Mouse (Mus musculus): ENCODE results near the gene Adamtsl4. TPM values are rescaled to one million over a fixed set of nuclear protein-coding genes. Genes with fewer than 3 reads are reported as not detected.

Adamtsl4 gene
- 1 to 10 TPM; 5.0 to 5.1 TPM for total RNA-seq (2021)

DNA sequence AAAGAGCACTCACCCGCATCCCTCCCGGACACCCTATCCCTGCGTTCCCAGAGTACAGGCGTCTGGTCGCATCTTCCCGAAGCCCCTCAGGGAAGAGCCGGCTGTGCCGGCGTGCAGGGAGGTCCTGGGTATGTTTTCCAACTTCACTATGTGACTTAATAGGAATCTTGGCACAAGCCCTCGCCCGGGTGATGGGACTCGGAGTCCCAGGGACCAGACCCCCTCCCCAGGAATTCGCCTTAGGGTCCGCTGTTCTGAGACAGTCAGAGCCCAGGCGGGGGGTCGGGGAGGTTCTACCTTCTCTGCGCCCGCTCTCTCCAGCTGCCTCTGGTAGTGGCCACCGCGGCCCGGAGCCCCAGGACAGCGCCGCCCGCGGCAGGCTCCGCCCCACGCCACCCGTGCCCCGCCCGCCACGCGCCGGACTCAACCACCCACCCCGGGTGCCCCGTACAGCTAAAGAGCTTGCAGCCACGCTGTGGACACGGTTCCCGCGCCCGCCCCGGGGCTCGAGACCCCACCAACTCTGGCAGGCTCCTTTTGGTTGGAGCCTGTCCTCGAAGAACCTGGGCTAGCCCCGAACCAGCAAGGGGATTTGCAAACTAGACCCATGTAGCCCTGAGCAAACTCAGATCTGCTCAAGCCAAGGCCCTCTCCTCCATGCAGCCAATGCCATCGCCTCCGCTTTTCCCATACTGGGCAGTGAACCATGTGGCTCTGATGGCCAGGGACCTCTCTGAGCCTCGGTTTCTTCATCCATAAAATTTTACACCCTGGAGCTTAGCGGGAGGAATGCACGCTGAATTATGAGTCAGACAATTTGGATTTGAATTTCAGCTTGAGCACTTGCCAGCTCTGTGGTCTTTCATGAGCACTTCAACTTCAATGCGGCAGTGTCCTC lies at the start of gene Adamtsl4:
Gene Adamtsl4 (minus strand): TSS at position 394 of the 898 bp plus-strand sequence.
- peak in 1 of 2 experiments; percentile 39 for DNase-seq

DNA sequence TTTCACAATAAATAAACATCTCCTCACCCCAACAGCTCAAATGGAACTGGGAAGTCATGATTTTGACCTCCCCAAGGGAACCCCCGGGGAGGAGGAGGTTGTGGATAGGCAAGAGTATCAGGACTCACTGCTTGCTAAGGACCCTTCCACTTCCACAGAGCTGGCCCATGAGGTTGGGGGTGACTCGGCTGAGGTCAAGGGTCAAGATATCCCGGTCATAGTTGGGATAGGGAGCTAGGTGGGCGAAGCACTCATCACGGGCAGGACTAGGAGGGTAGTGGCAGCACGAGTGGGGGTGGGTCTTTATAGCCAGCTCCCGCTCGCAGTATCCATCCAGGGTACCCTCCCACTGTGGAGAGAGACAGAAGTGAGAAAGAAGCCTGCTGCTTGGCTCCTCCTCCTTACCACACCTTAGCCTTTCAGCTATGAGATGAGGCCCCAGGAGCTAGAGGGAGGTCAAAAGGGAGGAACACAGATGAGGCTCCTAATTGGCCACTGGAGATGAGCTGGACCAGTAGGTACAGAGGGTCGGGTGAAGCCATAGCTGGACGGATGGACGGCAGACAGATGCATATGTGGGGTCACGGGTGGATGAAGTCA lies 47.5 kb upstream of the Adamtsl4 start:
- DNase-seq = no peak

DNA sequence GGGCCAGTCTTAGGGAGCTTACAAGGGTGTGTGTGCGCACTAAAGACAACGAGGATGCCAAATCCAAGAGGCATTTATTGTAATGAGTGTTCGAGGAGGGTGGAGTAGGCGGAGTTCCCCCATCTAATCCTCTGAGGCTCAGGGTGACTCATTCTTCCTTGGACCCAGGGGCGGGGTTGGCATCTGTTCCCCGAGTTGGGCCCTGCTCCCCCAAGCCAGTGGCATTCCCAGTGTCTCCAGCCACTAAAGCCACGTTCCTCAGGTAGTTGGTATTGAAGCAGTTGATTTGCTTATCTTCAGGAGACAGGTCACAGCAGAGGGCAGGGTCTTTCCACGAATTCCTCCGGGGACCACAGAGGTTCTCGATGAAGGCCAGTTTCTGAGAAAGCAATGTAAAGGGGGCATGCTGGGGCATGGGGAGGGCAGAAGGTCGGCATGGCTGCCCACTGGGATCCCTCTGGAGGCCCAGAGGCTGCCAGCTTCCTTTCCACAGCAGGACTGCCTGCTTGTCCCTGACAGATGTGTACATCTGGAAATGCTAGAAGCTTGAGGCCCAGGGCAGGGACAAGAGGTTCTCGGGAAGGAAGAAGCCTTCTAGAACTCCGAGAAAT lies 46.5 kb upstream of the Adamtsl4 start:
- DNase-seq = no peak

DNA sequence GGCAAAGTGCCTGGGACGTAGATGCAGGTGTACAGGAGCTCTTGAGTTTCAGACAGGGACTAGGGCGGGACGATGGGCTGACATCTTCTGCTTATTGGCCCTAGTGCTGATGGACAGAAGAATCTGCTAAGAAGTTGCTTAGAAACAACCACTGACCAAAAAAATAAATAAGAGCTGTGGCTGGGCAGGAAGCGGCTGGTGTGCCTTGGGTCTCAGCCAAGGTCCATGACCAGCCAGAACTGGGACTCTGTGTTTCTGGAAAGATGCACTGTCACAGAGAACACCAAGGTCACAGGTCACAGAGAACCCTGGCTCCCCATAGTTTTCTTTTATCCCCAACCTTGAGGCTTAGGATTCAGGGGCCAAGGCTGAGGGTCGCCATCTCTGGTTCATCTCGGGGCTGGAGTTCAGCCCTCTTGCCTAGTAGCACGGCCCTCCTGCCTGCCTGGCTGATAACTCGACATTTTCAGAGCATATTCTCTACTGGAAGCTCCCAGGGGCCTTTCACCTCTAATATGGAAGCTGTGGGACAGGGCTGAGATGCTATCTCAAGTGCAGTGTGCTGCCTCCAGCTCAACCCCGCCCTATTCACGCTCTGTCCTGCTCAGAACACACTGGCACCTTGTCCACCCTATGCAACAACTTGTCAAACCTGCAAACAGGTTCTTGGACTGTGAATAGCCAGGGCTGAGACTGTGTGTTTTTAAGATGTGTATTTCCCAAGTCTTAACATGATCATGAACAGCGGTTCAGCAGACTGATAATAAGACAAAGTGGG lies 45.2 kb upstream of the Adamtsl4 start:
- DNase-seq = no peak

DNA sequence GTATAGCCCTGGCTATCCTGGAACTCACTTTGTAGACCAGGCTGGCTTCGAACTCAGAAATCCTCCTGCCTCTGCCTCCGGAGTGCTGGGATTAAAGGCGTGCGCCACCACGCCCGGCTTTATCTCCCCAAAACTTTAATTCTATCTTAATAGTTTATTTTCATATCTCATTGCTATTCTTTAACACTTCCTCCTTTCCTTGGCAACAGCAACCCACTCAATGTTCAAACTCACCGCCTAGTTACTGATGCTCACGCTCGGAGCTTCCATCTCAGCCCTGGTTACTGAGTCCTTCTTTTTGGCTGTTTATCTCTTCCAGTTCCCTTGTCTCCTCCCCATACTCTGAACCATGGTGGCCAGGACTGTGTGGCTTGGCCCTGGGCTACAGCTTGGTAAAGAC lies 44.6 kb upstream of the Adamtsl4 start:
- DNase-seq = no peak

DNA sequence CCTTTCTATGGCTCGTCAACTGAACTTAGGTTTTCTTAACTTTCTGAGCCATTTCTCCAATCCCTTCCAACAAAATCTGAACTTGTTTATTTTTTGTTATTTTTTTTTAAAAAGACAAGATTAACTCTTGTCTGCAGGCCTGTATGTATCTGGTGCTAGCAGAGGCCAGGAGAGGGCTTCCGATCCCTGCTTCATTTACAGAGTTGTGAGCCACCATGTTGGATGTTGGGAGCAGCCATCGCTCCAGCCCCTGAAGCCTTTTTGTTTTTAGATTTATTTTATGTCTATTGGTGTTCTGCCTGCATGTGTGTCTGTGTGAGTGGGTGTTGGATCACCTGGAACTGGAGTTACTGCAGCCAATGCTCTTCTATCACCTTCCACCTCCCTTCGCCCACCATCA lies 44.1 kb upstream of the Adamtsl4 start:
- no peak for DNase-seq

DNA sequence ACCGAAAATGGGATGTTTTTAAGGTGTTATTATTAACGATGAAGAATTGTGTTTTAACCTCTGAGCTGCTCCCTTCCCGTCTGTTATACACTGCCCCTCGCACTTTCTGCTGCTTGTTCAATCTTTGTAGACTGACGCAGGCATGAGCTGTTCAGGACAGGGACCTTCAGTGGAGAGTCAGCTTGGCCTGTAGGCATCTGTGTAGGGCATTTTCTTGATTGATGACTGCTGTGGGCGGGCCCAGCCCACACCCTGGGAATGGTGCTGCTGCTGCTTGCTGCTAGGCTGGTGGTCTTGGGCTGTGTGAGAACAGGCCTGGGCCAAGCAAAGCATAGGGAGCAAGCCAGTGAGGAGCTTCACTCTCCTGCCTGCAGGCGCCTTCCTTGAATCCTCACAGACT lies 42.7 kb upstream of the Adamtsl4 start:
- DNase-seq = no peak

DNA sequence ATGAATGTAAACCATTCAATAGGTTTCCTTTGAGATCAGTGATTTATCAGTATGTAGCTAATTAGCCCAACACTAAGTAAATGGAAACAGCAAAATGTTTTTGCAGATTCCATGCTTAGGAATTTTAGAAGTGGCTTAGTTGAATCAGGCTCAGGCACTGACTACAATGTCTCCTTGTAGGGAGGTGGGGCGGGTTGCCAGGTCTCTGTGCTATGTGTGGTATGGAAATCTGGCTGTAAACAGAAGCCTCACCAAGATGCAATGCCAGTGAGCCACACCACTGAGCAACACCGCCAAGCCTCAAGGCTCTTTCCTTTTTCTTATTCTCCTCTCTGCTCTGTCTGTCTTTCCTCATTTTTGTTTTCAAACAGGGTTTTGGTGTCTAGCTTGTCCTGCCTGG lies 41.2 kb upstream of the Adamtsl4 start:
- DNase-seq = no peak

DNA sequence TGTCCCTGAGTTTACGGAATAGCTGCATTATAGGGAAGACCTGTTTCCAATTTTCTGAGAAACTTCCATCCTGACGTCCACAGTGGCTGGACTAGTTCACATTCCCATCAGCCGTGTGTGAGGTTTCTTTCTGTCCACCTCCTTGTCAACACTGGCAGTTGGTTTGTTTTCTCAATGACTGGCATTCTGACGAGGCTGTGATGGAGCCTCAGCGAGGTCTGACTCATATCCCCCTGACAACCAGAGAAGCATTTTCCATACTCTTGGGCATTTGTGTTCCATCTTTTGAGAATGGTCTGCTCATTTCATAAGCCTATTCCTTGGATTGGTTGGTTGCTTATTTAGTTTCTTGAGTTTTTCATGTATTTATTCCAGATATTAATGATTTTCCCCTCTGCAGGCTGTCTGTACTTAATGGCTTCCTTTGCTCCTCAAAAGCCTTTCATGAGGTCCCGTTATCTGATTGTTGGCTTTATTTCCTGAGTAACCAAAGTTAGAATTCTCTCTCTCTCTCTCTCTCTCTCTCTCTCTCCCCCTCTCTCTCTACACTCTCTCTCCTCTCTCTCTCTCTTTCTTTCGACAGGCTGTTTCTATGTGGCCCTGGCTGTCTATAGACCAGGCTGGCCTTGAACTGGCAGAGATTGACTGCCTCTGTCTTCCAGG lies 39.1 kb upstream of the Adamtsl4 start:
- no peak for DNase-seq

DNA sequence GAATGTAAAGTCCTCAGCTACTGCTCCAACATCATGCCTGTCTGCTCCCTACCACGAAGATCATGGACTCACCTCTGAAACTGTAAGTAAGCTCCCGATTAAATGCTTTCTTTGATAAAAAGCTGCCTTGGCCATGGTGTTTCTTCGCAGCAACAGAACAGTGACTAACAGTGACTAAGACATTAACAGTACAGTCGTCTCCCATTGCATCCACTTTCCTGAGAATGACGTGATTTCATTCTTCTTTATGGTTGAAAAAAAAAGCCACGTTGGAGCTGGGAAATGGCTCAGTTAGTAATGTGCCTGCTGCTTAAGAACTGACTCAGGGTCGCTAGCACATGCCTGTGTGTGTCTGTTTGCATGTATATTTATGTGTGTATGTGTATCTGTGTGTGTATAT lies 38.1 kb upstream of the Adamtsl4 start:
- DNase-seq = no peak

DNA sequence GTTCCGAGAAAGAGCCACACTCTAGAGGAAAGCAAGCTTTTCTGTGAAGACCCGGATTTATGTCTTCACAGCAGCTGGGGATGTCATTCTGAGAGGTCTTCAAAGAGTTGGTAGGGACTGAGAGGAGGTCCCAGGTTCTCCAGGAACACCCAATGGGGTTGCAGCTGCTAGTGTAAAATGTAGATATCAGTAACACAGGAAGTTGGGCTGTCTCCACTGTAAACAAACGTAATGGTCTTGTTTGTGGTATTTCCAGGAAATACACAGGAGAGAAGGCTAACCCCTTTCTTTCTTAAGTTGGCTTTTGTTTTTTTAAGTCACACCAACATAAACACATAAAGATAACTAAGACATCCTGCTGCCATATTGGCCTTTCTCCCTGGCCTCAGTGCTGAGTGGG lies 34.7 kb upstream of the Adamtsl4 start:
- no peak for DNase-seq

DNA sequence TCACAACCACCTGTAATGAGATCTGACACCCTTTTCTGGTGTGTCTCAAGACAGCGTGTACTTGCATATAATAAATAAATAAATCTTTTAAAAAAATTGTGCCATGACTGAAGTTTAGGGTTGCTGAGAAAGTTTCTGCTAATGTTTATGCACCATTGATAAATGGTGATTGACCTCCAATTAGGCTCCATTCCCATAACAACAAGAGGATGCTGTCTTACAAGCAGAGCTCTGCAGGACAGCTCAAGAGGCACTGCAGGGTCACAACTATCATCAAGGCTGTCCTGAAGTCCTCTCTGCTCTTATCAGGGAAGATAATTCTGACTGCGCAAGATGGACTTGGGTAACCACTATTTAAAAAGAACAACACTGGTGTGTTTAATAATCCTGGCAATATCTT lies 30.4 kb upstream of the Adamtsl4 start:
- no peak for DNase-seq

DNA sequence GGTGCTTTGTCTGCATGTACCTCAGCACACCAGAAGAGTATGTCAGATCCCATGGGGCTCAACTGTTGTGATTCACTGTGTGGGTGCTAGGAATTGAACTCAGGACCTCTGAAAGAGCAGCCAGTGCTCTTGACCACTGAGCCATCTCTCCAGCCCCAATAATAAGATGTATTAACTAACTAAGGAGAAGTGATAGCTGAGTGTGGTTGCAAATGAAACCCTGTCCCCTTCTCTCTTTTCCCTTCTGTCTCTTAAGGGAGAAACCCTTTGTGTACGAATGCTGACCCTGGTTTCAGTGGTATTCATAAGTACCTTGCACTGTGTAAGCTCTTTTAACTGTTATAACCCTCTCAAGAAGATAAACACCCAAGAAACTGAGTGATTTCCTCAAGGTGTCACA lies 28.4 kb upstream of the Adamtsl4 start:
- no peak for DNase-seq

DNA sequence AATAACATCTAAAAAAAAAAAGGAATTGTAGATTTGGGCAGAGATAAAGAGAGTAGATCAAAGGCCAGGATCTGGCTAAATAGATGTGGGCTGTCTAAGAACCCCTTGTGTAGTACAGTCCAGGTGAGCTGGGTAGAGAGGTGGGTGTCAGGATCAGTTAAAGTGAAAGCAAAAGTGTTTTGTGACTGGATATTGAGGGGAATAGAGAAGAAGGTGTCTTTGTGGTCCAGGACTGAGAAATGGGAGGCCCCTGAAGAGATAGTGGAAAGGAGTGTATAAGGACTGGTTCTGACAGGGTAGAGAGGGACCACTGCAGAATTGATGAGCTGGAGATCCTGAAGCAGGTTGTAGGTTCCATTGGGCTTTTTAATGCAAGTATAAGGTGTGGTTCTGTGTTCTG lies 22.2 kb upstream of the Adamtsl4 start:
- no peak for DNase-seq

DNA sequence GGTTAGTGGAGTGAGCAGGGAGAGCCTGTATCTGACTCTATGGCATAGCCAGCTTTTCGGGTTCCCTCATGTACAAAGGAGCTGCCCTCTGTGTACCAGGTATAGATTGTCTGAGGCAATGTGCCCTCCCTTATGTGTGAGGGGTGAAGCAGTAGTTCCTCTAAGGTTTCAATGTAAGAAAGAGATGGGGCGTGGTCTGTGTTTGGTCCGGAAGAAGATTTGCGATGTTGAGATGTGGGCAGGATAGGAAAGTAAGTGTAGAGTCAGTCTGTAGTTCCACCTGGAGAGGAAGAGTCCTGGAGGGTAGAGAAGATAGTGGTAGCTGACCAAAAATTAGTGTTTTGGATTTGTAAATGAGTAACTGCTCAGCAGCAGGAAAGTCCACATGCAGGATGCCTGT lies 21.3 kb upstream of the Adamtsl4 start:
- no peak for DNase-seq

DNA sequence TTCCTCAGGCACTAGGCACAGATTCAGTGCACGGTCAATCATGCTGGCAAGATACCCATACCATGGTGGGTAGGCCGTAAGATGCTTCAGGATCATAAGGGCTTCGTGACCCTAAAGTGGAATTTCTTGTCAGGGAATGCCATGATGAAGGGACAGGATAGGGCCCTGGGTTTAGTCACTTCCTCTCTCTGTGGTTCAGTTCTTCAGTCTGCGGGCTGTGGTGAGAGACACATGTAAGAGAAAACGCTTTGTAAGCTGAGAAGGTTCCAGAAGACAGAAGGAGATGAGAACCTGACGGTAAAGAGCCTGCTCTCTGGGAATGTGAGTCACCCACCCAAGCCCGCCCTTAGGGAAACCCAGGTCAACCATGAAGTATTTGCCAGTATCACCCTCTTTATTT lies 19.8 kb upstream of the Adamtsl4 start:
- DNase-seq = no peak

DNA sequence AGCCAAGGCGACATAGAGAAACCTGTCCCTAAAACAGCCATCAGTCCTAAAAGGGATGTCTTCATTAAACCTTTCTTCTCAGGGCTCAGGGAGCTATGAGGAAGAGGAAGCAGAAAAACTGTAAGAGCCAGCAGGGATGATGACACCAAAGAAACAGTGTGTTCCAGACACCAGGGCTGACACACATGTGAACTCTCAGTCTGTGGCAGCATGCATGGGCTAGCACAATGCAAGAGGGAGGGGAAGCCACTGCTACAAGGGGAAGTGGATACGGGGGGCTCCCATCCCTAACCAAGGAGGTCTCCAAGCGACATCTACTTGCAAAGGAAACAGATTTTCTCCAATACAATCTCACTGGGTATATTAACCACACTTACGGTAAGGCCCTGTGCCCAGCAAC lies 18.6 kb upstream of the Adamtsl4 start:
- DNase-seq = no peak

DNA sequence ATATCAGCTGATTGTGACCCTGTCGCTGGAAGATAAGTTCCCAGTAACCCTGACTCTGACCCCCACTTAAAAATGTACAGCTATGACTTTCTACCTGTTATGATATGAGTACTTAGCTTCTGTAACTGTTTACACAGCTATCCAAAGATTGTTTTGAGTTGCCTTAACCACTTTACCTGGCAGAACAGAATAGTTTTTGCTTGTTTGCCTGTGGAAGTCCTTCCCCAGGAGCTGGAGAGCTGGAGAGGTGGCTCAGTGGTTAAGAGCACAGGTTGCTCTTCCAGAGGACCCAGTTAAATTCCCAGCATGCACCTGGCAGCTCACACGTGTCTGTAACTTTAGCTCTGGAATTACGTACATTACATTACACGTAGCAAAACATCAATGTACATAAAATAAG lies 16.9 kb upstream of the Adamtsl4 start:
- no peak for DNase-seq

DNA sequence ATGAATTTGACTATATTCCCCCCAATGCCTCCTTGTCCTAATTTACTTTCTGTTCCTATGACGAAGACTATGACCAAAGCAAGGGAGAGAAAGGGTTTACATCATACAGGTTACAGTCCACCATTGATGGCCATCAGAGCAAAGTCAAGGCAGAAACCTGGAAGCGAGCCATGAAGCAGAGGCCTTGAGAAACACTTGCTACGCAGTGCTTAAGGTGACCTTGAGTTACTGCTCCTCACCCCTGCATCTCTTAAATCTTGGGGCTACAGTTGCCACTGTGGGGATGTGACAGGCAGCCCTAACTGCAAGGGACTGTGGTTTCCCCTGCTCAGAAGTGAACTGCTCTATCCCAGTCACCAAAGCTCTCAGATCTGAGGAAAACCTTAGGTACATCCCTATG lies 15.6 kb upstream of the Adamtsl4 start:
- no peak for DNase-seq

DNA sequence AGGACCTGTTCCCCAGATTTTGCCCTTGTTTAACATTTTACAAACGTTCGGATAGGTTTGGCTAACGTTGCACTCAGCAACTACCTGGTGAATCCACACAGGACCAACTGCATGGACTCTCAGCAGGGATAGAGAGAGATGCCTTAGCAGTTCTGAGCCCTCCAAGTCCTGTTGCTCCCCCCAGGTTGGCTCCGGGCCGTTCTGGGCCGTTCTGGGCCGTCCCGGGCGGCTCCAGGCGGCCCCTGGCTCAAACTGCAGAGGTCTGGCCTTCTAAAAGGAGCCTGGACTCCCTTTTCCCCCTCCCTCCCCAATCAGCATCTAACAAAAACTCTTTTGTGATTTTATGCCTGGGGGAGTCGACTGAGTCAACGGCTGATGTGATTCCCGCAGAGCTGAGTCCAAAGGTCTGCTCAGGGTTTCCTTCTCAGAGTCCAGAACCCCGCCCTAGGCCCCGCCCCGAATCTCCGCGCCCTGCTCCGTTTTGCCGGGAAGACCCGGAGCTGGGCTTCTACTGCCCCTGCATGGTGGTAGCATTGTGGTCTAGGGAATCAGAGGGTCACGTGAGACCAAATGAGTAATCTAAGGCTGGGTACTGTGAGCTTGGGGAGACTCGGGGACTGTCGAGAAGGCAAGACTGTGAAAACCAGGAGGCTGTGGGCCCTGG lies 14.3 kb upstream of the Adamtsl4 start:
- peak; percentile 23 to 42 for DNase-seq

DNA sequence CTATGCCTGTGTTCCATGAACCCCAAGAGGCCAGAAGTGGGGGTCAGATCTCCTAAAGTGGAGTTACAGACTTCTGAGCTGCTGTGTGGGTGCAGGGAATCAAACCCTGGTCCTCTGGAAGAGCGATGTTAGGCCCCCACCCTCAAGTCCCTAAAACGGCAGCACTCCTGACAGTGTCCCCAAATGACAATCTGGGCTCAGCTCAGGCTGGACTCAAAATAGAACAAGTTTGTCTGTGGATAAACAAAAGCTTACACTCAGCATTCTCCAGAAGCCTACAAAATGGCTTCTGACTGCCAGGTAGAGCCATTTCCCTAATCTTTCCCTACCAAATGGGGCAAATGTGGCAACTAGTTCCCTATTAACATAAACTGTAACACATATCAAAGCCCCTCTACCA lies 13.4 kb upstream of the Adamtsl4 start:
- no peak for DNase-seq

DNA sequence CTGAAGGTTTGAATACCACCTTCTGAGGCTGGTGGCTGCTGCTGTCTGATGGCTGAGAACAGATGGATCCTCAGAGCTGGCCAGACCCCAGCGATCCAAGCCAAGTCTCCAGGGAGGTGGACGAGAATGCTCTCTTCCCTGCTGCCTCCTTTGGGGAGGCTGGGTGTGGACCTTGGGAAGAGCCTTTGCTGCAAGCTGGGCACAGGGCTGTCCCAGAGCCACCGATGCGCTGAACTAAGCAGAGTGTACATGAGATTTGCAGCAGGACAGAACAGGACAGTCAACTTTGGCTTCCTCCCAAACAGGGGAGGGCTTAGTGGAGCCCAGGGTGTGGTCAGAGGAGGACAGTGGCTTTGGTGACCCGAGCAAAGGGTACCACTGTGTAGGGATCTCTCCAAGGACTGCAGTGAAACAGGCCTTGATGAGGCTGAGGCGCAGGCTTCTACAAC lies 12.5 kb upstream of the Adamtsl4 start:
- no peak for DNase-seq

All from layer of hippocampus, postnatal 36 days (tissue).